Mouse (Mus musculus): ENCODE measurements around the gene Atp7b.

Atp7b gene
- long read RNA-seq, experiment 1: 0 reads
- long read RNA-seq, experiment 2: 0 reads

GRCm38 (mm10) chr8:22059821-22060445, at the start of gene Atp7b:
Atp7b (minus strand) TSS chr8:22060305.
- intact Hi-C loops (cut with DNase I): loop anchor here (5.0 kb wide), 1 partner anchor 107 kb away; the partner anchor contains the start of gene Nek3

GRCm38 (mm10) chr8:22107020-22107419, 46.9 kb upstream of the Atp7b start:
- intact Hi-C loops (cut with DNase I): no loop called here

GRCm38 (mm10) chr8:22091568-22091967, 31.5 kb upstream of the Atp7b start:
- intact Hi-C loops (cut with DNase I): loop anchor here (5.0 kb wide), 1 partner anchor 99 kb away; no protein-coding TSS in a partner anchor

- intact Hi-C loops (cut with DNase I): no loop called here
Observed at GRCm38 (mm10) chr8:22089226-22089625, 29.1 kb upstream of the Atp7b start.

- intact Hi-C loops (cut with DNase I): no loop called here
Observed at GRCm38 (mm10) chr8:22079313-22080007, 19.4 kb upstream of the Atp7b start.

GRCm38 (mm10) chr8:22061126-22061525, 1.0 kb upstream of the Atp7b start:
- intact Hi-C loops (cut with DNase I): loop anchor here (5.0 kb wide), 1 partner anchor 106 kb away; the partner anchor contains the start of gene Nek3

GRCm38 (mm10) chr8:22060446-22060889, 363 bp upstream of the Atp7b start, which contains the start of gene Alg11:
Alg11 (plus strand) TSS chr8:22060721.
- intact Hi-C loops (cut with DNase I): loop anchor here (5.0 kb wide), 1 partner anchor 107 kb away; the partner anchor contains the start of gene Nek3

GRCm38 (mm10) chr8:22059153-22059738, 859 bp downstream of the Atp7b start:
- intact Hi-C loops (cut with DNase I): no loop called here

GRCm38 (mm10) chr8:22058368-22058767, 1.7 kb downstream of the Atp7b start:
- intact Hi-C loops (cut with DNase I): no loop called here

GRCm38 (mm10) chr8:22056850-22057249, 3.3 kb downstream of the Atp7b start:
- intact Hi-C loops (cut with DNase I): no loop called here

- intact Hi-C loops (cut with DNase I): no loop called here
Observed at GRCm38 (mm10) chr8:22055492-22055877, 4.6 kb downstream of the Atp7b start.

- intact Hi-C loops (cut with DNase I): no loop called here
Observed at GRCm38 (mm10) chr8:22054674-22055491, 5.2 kb downstream of the Atp7b start.

GRCm38 (mm10) chr8:22047699-22048464, 12.2 kb downstream of the Atp7b start:
- intact Hi-C loops (cut with DNase I): loop anchor here (5.0 kb wide), 1 partner anchor 51 kb away; no protein-coding TSS in a partner anchor

GRCm38 (mm10) chr8:22043706-22044105, 16.4 kb downstream of the Atp7b start:
- intact Hi-C loops (cut with DNase I): no loop called here

- intact Hi-C loops (cut with DNase I): no loop called here
Observed at GRCm38 (mm10) chr8:22042515-22042914, 17.6 kb downstream of the Atp7b start.

- intact Hi-C loops (cut with DNase I): no loop called here
Observed at GRCm38 (mm10) chr8:22040153-22040509, 20.0 kb downstream of the Atp7b start.

- intact Hi-C loops (cut with DNase I): no loop called here
Observed at GRCm38 (mm10) chr8:22039468-22040152, 20.5 kb downstream of the Atp7b start.

- intact Hi-C loops (cut with DNase I): no loop called here
Observed at GRCm38 (mm10) chr8:22037022-22037421, 23.1 kb downstream of the Atp7b start.

GRCm38 (mm10) chr8:22036137-22036536, 24.0 kb downstream of the Atp7b start:
- intact Hi-C loops (cut with DNase I): no loop called here

- intact Hi-C loops (cut with DNase I): no loop called here
Observed at GRCm38 (mm10) chr8:22030990-22031389, 29.1 kb downstream of the Atp7b start.

Measured in adrenal gland (tissue).